Mouse (Mus musculus) thymus, postnatal 0 days (tissue): ENCODE data around the gene Pou2f2. TPM values are rescaled to one million over a fixed set of nuclear protein-coding genes. Genes with fewer than 3 reads are reported as not detected.

ENCODE experiments used
- DNase-seq: peaks from one replicate; pipeline ENCODE4 v3.0.0-alpha.2; 2015; ENCODE audit warnings: low spot score
- polyA plus RNA-seq: library from polyadenylated mRNA; unstranded; fragments of >200 nt; fragmentation: Nextera tagmentation; extraction: Ambion mirVana; gene quantifications from 2 replicates; pipeline ENCODE4 v1.2.1, GENCODE M21; 2015

Gene Pou2f2
- polyA plus RNA-seq, 1 experiment from 2014 or later, result 1.5 TPM

- DNase-seq, result peak; percentile 87
Measured at GRCm38 (mm10) chr7:25105411-25106160, 73.9 kb downstream of the Pou2f2 start.

- no peak for DNase-seq
Measured at GRCm38 (mm10) chr7:25099581-25099980, 79.9 kb downstream of the Pou2f2 start.

DNA sequence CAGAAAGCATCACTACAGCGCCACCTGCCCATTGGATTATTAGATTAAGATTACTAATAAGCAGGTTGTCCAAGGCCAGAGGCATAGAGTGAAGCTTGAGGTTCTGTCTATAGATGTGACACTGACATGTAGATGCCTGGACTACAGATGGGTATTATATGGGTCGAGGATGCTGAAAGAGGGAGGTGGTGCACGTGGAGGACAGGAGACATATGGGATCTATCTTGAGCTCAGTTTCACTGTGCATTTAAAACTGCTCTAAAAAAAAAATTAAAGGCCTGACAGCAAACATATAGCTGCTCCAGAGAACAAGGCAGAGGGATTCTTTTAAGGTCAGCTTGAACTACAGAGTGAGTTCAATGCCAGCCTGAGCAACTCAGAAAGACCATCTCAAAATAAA, 81.4 kb downstream of the Pou2f2 start:
- DNase-seq, result no peak

DNA sequence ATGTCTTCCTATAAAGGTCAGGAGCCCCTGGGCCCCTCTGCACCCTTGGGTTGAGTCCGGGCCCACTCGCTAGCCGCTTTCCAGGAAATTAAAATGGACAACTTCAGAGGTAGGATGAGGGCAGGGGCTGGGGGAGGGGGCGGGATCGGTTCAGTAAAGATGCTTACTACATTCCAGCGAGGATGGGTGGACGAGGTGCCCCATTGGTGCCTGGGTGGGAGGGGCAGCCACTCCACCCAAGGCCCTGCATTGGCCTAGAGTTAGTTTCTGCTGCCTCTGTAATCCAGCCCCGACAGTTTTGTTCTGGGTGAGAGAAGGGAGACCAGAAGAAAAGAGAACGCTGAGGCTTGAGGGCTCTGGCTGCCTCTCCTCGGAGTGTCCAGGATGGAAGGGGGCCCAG, 89.7 kb downstream of the Pou2f2 start:
- DNase-seq, result no peak

GRCm38 (mm10) chr7:25088968-25089367, 90.6 kb downstream of the Pou2f2 start:
- peak; percentile 26 for DNase-seq

DNA sequence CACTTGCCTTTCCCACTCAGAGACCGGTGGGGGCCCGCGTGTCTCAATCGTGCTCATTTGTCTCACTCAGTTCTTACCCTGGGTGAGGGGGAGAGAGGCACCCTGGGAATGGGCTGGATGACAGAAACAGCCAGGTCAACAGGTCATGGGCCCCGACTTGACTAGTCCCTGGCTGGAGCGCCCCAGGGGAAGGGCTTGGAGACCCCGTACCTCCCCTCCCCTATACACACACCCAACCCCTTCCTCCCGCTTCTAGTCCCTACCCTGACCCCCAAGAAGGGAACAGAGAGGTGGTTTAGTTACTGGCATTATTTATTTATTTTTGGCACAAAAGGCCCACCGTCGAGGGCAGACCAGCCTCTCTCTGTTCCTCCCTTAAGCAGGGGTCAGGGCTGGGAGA, 91.0 kb downstream of the Pou2f2 start:
- peak; percentile 15 for DNase-seq

GRCm38 (mm10) chr7:25087972-25088371, 91.6 kb downstream of the Pou2f2 start:
- DNase-seq, result peak; percentile 37

- DNase-seq, result peak; percentile 11
Measured at GRCm38 (mm10) chr7:25087256-25087912, 92.1 kb downstream of the Pou2f2 start.

- DNase-seq, result peak; percentile 49
Measured at GRCm38 (mm10) chr7:25086656-25087055, 92.9 kb downstream of the Pou2f2 start.

DNA sequence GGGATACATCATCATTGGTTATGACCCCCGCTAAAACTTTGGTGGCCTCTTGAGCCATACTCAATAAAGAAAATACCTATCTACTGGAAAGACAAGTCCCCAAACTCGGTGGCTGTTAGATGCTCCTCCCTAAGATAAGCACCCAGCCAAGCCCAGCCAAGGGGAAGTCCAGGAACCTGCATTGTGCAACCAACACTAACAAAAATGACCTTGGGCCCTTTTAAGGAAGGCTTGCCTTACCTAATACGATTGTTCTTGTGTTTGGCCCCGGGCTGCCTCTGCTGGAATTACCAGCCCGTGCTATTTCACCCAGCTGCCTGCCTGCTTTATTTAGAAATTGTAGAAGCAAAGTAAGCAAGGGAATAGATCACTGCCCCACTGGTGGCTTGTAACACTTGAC, 94.9 kb downstream of the Pou2f2 start:
- no peak for DNase-seq

DNA sequence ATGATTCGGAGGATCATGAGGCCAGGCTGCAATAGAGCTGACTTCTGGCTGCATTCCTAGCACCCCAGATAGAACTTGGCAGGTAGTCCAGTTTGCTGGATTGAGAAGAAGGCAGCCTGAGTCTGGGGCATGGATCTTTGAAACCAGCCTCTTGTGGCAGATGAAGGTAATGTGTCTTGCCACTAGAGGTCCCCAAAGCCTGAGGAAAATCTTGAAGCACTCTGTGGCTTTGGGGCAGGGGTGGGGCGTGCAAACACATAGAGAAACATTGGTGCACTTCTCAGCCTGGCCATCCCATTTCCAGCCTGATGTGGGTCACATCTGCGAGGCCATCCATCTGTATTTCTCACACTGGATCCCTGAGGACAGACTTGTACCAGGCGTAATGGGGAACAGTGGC, 97.0 kb downstream of the Pou2f2 start:
- peak; percentile 67 for DNase-seq

DNA sequence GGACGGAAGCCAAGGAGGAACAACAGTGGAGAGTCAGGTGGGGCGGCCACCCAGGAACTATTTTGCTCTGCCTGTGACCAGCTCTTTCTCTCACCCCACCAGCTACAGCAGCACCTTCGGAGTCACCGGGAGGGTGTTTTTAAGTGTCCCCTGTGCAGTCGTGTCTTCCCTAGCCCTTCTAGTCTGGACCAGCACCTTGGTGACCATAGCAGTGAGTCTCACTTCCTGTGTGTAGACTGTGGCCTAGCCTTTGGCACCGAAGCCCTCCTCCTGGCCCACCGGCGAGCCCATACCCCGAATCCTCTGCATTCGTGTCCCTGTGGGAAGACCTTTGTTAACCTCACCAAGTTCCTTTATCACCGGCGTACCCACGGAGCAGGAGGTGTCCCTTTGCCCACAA, 99.1 kb downstream of the Pou2f2 start:
- DNase-seq, result no peak

DNA sequence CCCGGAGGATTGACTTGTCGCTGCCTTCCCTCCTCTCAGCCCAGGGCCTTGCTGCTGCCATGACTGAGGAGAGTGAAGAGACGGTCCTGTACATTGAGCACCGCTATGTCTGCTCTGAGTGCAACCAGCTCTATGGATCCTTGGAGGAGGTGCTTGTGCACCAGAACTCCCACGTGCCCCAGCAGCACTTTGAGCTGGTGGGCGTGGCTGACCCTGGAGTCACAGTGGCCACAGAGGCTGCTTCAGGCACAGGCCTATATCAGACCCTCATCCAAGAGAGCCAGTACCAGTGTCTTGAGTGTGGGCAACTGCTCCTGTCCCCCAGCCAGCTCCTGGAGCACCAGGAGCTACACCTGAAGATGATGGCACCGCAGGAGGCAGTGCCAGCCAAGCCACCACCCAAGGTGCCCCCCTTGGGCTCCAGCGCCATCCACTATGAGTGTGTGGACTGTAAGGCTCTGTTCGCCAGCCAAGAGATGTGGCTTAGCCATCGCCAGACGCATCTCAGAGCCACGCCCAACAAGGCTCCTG, 100.0 kb downstream of the Pou2f2 start:
- DNase-seq, result no peak

GRCm38 (mm10) chr7:25077414-25077755, 102.1 kb downstream of the Pou2f2 start:
- no peak for DNase-seq

DNA sequence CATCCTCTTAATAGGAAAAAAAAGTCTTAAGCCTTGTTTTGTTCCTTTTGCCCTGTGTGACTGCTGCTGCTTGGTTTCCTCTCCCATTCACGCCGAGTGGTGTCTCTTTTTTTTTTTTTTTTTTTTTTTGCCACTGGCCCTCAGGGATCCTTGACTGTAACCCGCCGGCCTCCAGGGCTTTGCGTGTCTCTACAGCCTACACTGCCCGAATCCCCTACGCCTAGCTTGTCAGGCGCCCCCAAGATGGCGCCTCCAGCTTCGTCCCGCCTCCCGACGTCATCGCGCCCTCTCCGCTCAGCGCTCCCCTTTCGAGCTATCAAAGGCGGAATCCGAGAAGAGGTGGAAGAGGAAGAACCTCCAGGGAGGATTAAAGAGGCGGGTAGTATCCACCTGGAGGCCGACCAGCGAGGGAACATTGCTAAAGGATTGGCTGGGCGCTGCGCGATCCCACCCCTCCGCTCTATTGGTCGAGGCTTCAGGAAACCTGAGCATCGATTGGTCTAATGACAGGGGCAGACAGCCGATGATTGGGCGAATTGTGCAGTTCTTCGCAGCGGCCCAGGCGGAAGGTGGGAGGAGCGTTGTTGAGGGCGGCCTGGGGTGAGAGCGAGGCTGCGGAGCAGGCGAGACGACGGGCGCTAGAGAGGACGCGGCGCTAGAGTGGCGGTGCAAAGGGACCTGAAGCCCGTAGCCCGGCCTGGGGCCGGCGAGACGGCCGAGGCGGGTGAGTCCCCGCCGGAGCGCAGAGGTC, 102.7 kb downstream of the Pou2f2 start:
- peak; percentile 98 for DNase-seq

- DNase-seq, result peak; percentile 25
Measured at GRCm38 (mm10) chr7:25076296-25076662, 103.2 kb downstream of the Pou2f2 start.

DNA sequence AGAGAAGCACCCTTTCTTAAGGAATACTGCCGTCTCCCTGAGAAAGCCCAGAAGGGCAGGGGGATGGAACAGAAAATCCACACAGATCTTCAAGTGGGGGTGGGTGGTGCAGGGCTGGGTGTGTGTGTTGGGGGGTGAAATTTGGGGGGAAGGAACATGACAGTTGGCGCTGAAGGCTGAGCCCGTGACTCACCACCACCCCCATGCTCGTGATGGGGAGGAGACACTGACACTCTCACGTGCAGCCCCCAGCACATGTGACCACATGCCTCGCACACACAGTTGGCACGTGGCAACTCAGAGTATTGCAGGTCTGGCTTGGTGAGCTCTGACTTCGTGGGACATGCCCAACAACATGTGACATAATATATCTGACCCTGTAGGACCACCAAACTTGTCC, 105.6 kb downstream of the Pou2f2 start:
- no peak for DNase-seq

DNA sequence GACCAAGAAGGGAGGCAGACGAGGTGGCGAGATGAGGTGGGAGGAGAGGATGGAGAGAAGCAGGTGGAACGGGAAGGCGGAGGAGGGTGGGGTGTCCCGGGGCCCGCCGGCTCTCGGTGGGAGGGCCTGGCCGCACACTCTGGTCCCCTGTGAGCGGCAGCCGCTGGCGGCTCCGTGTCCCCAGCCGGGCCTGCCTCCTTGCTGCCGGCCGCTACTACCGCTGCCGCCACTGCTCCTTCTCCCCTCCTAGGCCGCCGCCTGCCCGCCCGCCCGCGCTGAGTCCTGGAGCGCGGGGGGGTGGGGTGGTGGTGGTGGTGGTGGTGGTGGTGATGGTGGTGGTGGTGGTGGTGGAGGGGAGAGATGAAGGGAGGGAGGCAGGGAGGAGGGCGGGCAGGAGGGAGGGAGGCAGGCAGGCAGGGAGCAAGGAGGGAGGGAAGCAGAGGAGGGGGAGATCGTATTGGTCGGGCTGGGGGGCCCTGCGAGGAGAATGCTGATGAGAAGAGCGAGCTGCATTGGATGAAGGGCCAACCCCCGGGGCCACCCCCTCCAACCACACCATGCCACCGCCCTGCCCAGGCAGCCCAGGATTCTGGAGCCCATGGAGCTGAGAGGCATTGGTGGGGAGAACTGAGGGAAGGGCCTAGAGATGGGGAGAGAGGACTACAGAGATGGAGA, 106.7 kb downstream of the Pou2f2 start:
- DNase-seq, result no peak

DNA sequence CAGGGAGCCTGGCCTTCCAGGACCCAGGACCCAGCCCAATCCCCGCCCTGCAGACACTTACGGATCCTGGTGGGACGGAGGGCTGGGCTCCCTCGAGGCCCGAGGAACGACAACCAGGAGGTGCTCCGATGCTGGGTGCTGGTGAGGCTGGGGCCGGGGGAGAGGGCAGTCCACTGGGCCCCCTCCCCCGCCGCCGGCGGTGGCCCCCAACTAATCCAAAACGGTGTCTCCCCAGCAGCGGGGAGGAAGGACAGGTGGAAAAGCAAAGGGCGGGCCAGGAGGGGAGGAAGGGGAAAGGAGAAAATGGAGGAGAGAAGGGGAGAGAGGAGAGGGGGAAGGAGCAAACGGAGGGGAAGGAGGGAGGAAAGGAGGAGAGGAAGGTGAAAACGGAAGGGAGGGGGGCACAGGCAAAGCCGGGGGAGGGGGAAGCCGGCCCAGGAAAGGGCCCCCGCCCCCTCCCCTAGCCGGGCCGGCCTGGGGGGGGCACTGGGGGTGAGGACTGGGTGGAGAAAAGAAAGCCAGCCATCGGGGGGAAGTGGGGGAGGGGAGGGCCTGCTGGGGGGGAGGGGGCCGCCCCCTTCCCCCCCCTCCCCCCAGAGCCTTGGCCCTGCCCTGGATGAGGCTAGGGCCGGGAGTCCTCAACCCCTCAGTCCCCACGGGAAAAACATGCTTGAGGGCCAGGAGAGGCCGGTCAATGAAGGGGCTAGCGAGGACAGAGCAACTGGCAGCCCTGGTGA, 107.4 kb downstream of the Pou2f2 start, which contains the start of the genes Grik5 and Zfp574:
Gene Grik5 (minus strand): TSS at position 368 of the 737 bp plus-strand sequence.
Gene Zfp574 (plus strand): TSS at position 589 of the 737 bp plus-strand sequence.
- peak; percentile 18 for DNase-seq

DNA sequence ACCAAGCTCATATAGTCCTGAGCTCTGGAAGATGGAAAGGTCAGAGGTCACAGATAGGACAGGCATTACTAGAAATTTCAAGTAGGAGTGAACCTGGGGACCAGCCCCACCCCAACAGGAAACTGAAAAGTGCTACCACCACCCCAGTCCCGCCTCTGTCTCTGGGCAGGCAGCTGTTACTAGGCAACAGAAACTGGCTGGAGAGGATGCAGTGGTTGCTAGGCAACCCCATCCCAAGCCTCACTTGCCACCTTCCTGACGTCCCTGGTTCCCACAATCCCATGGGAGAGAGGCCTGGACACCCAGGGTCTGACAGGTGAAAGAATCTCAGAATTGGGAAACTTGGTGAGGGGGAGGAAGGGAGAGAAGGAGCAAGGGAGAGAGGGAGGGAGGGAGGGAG, 110.8 kb downstream of the Pou2f2 start:
- peak; percentile 23 for DNase-seq
